Mouse (Mus musculus): ENCODE results near the gene Aaed1.

DNA sequence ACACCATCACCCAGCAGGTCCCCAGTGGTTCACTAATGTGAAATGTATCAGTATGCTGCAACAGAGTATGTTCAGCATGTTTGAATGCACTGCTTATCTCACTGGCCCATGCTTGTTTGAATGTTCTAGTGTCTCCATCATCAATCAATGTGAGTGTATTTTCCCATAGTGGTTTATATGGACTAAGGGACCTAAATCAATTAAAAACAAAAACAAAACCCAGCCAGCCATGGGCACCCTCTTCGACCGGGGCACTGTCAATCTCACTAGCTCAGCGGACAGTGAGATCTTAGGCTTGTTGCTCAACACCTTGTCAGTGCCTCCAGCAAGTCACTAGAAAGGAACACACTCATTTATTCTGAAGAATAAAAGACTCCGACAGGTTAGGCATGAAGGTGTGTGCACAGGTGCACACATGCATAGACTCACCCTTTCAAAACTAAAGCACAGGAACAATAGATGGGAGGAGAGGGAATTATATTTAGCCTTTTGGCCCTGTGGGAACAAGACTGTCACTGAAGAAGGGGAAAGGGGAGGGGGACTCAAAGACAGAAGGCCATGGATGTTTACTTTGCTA, 67.7 kb downstream of the Aaed1 start:
- TF ChIP-seq CTCF (IDR thresholded peaks at IDR 0.05; ENCODE audit: extremely low read depth, insufficient read depth, insufficient read length, insufficient replicate concordance) = no peak
- TF ChIP-seq POLR2A (IDR thresholded peaks at IDR 0.05; ENCODE audit: low read depth, low read length) = no peak

Measured in spleen, adult 2 months (tissue).